Mouse (Mus musculus) thymus, postnatal 36 days (tissue): Measurements from ENCODE around the gene Negr1.

Experiments
- DNase-seq, 2 experiments: peaks; one replicate each; pipeline ENCODE4 v3.0.0; 2022; ENCODE audit warnings: mixed read lengths in 2 of 2

The Negr1 gene

DNA sequence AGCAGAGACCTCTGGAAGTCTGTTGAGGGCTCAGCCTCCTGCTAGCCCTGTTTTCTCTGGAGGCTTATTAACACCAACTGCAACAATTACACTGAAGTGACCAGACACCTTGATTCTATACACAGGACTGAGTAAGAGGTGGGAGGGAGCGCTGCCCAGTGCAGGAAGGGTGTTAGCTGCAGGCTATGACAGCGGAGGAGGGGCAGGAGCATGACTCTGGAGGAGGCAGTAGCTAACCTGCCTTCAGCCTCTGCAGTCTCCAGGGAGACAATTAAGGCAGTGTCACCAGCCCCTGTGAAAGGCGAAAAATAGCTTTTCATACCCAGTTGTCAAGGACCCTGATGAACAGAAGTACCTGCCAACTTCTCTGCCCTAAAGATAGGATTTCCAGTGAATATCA lies 694.3 kb downstream of the Negr1 start:
- no peak for DNase-seq

DNA sequence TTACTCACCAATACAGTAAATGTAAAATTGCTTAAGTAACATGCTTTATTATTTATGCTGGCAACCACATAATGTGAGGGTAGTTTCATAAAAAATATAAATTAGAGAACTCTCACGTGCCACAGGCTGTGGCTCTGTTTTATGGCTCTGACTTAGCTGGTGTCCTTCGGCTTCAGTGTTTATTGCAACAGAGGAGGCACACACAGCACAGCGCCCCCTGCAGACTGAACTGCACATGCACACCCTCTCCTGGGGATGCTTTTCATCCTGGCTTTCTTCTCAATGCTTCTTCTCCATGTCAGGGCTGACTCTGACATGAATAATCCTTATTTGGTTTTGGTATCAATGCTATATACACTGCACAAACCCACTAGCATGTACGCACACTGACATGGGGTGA lies 707.1 kb downstream of the Negr1 start:
- no peak for DNase-seq

DNA sequence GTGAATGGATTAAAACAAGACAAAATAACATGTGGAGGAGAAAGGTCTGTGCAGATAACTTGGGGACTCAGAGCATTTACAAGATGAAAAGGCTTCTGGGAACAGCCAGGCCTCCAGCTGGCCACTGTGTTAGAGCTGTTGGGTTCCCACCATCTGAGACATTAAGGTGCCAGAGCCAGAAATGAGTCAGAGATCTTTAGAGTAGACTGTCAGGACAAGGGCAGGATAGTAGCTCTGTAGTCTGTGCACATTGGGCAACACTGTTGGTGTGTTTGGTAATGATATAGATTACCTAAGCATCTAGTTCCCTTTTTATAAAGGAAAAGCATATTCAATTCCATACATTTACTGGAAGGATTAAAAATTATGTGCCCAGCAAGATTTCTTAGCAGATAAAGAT lies 710.8 kb downstream of the Negr1 start:
- DNase-seq = no peak

DNA sequence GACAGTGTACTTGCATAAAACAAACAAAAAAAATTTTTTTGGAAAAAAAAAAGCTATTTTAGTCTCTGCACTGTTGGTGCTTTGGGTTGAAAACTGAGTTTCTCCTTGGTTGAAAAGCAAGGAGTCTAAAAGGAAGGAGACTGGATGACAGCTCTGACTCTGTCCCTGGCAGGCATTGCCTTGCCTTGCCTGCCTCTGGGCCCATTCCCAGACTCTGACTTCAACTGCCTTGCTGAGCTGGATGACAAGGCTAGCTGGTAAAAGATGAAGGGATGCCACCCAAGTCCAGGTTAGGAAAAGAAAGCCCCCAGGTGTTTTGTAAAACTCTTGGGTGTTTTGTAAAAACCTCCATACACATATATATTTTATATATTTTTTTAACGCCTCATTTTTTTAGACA lies 712.5 kb downstream of the Negr1 start:
- no peak for DNase-seq

DNA sequence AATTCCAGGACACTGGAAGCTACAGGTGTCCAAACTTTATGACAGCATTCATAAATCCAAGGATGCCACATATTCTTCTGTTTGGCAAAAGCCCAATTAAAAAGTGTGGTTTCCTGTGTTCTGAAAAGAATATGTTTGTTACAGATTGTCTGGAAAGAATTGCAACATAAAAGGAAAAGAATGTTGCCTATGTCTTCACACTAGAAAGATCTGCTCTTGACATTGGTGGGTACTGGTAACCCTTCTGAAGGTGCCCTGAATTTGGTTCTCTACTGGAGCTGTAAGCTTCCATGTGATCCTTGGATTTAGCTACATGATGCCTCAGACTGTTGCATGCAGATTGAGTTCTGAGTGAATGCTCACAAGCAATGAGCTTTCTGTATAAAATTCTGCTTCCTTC lies 718.1 kb downstream of the Negr1 start:
- DNase-seq = no peak

DNA sequence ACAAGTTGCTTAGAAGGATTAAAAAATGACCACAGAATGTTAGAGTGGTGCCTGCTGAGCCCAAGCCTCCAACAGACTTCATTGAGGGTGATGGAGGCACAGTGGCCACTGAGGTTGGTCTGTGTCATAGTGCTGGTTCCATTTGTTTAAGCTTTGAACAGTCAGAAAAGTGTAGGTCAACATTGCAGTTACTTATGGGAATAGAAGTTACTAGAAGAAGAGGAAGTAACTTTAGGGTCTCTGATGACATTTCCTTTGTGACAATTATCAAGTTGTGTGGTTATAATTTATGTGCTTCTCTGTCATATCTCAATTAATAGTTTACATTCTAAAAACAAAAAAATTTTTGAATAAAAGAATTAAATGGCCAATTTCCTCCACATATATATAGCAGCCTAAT lies 719.7 kb downstream of the Negr1 start:
- no peak for DNase-seq

DNA sequence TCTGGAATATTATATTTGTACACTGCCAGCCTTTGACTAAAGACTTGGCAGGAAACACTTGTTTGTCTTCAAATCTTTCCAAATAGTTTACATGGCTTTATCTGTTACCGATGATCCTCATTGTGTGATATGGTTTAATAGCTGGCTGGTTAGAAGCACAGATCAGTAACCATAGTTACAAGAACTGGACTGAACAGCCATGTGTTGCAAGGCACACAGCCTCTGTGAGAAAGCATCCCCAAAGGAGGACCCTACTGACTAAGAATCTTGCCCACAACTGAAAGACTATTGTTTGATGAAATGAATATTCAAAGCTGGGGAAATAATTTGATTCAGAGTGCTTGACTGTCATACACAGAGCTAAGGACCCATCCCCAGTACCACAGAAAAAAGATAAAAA lies 729.7 kb downstream of the Negr1 start:
- no peak for DNase-seq

DNA sequence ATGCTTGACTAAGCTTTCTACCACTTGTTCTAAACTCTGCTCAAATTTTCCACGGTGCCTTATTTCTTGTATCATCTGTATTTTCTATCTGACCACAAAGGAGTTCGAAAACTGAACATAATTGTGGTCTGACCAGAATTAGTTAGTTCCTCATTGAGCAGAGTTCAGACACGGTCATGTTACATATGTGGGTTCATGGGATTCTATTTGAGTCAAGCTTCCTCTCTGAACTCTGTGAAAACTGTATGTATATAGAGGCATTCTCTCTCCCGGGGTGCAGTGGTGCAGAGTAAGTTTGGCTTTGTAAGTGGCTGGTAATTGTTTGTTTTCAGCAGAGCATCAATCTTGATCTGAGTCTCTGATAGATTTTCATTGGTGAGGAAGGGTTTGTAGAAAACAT lies 735.6 kb downstream of the Negr1 start:
- DNase-seq = no peak

DNA sequence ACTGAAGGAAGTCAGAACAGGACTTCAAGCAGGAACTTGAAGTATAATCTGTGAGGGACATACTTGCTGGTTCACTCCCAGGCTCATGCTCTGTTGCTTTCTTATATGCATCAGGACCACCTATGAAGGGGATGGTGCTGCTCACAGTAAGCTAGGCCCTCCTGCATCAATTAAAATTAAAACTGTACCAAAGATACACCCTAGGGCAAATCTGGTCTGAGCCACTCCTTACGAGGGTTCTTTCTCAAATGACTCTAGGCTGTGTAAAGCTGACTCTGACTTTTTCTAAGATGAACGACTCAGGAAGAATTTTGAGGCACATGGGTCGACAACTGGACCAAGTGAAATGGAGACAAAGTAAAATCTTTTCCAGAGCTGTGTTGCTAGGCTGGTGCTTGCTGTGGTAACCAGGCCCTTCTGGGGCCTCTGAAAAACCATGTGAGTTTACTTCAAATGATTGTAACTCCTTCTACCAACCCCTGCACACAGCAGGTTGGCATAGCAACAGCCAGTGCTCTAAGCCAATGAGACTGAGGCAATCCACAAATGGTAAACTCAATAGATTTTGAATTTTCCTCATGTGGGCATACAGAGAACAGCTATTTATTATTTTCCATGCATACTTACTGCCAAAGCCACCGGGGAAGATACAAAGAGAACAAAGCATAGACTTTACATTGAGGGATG lies 742.0 kb downstream of the Negr1 start:
- no peak for DNase-seq

DNA sequence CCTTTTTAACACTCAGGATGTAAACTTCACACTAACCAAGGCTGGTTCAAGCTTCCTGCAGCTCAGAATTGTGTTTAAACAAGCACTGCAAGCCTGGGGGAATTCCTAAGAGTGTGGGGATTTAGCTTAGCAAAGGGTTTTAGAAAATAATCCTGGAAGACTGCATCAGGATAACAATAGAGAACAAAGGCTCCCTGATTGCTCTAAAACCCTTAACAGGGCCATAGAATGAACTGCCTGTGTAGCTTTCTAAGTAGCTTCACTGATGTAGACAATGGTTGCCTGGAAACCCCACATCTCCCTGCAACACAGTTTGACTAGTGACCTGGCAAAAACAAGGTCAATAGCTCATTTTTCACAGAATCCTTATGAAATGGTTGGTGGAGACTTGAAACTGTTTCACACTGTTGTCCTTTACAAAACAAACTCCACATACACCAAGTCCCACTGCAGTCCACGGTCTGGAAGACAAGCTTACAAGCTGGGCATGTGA lies 759.5 kb downstream of the Negr1 start:
- no peak for DNase-seq

DNA sequence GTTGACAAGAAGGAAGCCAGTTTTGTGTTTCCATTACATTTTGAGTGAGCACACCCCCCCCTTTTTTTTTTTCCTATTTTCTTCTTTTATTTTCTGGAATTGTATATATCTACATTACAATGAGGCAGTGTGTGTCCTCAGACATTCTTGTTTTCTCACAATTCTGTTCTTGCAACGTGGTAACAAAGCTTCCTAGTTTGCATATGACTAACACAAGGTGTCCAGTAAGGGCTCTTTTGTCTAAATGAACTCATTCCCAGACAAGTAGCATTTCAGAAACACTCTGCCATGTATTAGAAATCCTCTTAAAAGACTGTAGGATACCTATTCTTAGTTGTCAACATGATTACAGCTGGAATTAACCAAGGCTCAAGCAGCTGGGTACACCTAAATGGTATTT lies 760.2 kb downstream of the Negr1 start:
- no peak for DNase-seq

DNA sequence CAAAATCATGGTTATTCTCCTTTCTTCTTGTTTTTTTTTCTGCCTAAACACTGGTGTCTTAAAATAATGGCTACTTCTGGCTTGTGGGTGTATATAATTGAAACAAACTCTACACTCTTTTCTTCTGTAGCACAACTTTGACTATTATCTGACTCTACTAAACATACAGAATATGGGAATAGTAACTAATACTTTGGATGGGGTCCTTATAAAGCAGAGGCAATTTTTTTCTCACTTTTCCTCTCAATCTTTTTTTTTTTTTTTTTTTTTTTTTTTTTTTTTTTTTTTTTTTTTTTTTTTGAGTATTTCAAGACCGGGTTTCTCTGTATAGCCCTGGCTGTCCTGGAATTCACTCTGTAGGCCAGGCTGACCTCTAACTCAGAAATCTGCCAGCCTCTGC lies 772.6 kb downstream of the Negr1 start:
- no peak for DNase-seq

DNA sequence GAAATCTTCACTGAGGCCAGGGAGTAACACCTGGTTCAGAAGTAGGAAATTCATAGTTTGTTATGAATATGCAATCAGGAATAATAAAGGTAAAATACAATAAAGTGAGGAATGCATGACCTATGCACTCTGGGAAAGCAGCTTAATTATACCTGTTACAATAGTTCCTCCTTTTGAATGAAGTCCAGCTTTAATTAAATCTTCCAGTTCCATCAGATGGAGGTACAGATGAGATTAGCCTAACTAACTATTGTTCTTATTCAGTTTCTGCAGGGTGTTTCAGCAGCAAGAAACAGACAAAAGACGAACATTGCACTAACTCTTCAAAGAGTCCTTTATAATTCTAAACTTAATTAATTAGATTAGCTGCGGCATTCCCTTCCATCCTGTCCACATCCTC lies 787.9 kb downstream of the Negr1 start:
- DNase-seq = no peak

DNA sequence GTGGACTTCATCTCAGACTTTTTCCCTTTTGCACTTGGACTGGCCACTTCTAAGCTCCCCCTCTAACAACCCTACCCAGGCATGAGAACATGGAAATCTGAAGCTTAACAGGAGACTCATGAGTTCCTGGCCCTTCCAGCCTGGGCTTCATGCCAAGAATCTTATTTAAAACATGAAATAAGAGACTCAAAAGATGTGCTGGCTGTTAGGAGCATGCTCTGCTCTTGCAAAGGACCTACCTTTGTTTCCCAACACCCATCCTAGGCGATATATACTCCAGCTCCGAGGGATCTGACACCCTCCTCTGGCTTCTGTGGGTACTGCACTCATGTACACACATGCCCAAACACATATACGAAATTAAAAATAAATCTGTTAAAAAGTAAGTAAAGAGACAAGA lies 797.3 kb downstream of the Negr1 start:
- DNase-seq = no peak

DNA sequence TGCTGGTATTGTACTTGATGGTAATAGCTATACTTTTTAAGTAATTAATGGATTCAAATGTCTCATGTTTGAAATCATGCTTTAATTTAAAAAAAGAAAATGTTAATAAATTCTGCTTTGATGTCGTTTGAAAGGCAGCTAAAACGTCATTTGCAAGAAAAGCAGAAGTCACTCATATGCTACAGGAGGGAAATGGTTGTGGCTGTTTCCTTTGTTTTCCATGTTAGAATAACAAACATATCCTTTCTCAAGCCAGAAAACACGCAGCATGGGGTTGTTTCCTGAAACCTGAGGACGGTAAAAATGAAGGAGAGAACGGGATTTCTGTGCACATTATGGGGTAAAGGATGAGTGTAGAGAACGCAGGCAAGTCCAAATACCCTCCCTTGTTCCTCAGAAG lies 798.2 kb downstream of the Negr1 start:
- no peak for DNase-seq
